Mouse (Mus musculus) liver (tissue): Measurements from ENCODE around the gene Dnmt3l.
"Not testable (repeated sequence)": the region's sequence is repeated elsewhere in the genome, so short reads cannot be mapped to it uniquely, and the experiment has no call there.

ENCODE experiments used
- DNase-seq: peaks from one replicate; pipeline ENCODE4 v3.0.0-alpha.2; 2020; ENCODE audit warnings: mixed read lengths

Gene Dnmt3l

DNA sequence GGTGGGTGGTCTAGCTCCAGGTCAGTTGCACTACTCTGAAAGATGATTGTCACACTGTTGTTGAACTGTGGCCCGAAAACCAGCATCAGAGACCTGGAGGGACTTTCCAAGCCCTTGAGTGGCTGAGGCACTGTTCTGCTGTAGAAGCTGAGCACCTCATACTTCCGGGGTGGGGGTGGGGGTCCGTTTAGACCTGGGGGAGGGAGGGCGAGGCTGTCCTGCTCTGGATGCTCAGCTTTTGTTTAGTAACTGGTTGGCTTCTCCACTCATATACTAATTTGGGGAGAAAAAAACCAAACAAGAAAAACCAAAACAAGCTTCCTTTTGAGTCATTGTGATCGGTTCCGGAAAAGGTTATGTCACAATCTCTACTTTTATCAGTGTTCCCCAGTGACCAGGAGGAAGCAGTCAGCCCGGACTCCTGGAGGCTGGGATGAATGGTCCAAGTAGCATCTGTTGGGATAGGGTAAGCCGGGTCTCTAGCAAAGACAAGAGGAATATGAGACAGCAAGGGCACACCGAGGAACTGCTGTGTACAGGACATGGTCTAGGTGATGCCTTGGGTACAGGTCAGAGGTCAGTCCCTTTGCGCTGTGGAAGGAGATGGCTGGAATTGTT is 44.8 kb downstream of the Dnmt3l start:
- no peak for DNase-seq

DNA sequence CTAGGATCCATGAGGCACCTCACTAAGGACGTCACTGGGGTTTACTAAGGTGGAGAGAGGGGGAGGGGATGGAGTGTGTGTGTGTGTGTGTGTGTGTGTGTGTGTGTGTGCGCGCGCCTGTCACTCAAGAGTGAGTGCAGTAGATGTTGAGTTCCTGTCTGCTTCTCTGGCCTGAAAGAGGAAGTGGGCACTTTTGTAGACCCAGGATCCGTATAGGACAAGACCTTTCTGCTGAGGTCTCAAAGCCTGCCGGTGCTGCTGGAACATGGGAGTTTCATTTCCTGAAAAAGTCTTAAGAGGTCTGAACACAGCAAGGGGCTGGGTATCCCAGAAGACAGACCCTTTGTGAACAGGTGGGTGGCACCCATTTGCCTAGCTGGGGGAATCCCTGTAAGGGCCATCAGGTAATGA is 45.4 kb downstream of the Dnmt3l start:
- DNase-seq, result no peak

DNA sequence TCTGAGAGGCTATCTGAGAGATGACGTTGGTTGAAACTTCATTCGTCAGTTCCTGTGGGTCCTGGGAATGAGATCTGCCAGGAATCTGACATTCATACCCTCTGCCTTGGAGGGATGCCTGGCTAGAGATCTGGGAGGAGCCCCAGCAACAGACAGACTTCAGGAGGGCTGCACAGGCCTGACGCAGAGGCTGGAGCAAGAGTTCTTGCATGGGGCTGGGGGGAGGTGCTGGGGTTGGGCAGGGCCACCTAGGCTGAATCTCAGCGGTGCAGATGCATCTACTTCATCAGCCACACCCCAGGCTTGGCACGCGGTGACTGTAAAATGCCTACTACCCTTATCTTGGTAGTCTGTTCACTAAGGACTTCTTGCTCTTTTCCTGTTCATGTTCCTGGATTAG is 48.5 kb downstream of the Dnmt3l start:
- no peak for DNase-seq

DNA sequence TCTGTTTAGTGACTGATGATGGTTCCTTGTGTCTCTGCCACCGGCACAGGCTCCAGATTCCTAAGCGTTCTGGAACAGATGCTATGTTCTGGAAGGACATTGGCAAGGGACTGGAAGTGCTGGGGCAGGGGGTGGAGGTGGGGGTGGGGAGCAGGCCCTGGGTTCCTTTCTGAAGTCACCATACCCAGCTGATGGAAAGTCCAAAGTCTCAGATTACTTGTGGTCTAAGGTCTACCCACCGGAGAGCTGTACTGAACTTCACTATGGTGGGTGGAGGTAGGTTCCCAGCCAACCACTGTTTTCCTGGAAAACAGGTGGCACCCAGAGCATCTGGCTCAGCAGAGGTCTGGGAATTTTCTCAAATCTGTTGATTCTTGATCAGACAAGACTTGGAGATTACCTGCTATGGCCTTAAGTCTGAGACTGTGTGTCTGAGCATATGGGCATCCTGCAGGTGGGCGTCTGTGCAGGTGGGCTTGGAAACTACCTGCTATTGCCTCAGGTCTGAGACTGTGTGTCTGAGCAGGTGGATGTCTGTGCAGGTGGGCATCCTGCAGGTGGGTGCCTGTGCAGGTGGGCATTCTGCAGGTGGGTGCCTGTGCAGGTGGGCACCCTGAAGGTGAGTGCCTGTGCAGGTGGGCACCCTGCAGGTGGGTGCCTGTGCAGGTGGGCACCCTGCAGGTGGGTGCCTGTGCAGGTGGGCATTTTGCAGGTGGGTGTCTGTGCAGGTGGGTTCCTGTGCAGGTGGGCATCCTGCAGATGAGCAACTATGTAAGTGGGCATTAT is 49.2 kb downstream of the Dnmt3l start:
- no peak for DNase-seq

DNA sequence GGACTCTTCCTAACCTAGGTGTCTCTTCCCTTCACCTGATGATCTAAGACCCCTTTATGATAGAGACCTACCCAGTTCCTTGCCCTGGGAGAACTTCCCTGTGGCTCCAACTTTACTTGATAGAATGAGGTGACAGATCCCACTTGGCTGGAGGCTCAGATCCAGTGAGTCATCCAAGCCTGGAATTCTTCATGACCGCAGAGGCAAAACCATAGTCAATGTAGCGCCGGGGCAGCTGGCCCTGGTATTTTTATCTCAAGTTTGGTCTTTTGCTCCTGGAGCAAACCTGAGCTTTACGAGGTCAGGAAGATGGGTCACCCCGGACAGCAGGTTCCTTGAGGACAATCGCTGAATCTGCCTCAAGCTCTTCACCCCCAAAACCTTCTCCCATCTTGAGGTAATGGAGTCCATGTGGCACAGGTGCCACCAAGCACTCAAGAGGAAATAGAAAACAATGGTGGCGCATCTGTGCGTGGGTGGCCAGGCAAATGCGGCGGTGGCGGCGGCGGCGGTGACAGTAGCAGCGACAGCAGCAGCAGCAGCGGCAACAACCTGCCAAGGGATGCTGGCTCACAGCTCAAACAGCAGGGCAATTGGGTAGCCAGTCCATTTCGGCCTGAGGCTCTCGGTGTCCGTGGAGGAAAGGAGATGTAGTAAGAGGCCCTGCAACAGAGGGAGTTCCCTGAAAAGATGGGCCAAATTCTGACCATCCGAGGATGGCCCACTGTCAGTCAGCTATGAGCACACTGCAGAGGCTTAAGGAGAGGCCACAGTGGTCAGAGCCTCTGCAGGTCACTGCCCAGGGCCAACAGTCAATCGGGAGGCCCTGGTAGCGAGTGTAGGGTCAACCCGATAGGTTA is 50.3 kb downstream of the Dnmt3l start:
- no peak for DNase-seq

DNA sequence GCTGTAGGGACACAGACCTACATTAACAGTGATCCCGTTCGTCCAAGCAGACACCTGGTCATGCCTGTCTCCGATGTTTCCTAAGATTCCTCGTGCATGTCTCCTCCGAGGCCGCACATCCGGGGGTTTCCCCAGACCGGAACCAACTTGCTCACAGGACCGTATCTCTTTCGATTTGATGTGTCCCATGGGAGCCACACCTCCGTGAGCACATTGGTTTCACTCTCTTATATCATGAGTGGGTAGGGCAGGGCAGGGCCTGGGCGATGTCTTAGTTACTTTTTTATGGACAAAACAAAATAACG is 50.9 kb downstream of the Dnmt3l start:
- no peak for DNase-seq

DNA sequence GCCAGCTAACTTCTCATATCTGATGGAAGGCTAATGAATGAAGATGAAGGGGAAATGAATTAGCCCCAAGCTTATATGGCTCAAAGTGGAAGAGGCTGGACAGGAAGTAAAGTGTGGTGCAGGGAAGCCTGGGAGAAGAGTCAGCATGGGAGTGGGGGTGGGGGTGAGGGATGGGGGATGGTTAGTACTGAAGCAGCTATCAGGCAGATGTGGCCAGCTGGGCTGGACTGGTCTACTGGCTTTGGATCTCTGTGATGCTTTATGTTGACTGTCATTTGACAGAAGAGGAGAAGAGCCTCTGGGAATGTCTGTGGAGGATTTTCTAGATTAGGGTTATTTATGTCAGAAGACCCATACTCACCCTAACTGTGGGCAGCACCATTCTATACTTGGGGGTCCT is 53.5 kb downstream of the Dnmt3l start:
- DNase-seq, result no peak

DNA sequence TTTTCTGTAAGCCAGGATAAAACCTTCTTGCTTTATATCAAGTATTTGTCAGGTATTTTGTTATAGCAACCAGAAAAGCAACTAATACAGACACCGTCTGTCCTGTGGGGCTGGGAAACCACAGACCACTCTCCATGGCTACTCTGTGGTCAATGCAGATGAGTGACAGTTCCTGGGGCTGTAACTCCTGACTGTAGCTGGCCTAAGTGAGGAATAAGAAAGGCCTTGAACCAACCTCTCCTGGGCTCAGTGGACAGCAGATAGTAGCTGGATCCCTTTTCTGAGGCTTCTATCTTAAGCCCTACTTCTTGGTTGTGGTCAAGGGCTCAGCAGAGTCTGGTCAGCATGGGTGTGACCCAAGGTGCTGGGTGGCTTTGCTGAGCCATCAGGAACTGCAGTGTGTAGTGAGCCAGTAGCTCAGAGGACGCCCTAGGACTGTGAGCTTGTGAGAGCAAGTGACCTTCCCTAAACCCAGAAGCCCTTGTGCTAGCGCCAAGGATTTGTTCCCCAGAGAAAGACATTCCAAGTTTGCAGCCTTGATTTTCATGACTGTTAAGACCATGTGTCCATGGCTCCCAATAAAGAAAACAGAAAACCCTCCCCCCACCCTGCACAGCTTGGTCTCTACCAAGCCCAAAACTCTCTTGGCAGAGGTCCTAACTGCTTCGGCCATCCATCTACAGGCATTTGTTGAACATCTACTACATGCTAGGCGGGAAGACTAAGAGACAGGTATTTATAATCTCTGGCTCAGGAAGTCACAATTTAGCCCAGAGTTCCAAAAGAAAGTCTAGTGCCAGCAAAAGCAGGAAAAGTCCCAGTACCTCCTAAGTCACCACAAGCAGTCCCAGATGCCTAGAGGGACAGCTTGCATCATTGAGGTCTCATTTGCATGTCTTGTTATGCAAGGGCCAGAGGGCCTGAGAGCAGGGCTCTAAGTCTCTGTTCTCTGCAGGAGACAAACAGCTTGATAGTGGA is 54.5 kb downstream of the Dnmt3l start:
- DNase-seq, result no peak

DNA sequence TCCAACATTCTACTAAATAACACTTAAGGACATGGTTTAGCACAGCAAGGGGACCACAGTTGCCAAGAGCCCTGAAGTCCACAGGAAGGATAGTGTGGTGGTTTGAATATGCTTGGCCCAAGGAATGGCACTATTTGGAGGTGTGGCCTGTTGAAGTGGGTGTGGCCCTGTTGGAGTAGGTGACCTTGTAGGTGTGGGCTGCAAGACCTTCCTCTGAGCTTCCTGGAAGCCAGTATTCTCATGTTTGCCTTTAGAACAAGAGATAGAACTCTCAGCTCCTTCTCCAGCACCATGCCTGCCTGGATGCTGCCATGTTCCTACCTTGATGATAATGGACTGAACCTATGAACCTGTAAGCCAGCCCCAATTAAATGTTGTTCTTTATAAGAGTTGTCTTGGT is 58.1 kb downstream of the Dnmt3l start:
- DNase-seq, result not testable (repeated sequence)

DNA sequence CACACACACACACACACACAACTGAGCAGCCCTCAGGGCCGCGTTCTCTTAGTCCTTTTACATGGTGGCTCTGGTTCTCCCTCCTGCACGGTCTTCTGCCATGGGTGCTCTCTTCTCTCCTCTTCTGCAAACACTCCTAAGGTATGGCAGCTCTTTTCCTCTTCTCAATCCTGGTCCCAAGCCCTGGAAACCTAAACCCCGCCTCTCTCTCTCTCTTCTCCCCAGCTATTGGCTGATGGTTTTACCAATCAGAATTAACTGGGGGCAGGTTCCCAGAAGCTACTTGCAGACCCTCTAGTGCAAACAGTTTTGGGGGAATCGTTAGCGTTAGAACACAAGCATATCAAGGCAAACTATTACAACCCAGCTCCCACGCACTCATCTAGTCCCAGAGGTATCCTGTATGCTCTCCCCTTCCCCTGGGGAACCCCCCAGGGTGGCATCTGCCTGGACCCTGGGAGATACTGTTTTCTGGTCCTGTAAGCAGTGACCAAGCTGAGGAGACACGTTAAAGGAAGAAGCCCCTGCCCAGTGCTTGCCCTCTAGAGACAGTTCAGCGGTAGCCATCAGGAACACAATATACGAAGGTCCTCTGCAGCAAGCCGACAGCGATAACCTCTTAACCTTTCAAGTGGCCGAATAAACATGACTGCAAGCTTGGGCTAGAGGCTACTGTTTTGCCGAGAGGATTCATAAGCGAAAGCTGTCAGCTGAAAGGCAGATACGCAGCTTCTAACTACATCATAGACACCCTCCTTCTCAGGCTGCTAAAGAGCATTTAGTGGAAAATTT is 59.4 kb downstream of the Dnmt3l start:
- no peak for DNase-seq

DNA sequence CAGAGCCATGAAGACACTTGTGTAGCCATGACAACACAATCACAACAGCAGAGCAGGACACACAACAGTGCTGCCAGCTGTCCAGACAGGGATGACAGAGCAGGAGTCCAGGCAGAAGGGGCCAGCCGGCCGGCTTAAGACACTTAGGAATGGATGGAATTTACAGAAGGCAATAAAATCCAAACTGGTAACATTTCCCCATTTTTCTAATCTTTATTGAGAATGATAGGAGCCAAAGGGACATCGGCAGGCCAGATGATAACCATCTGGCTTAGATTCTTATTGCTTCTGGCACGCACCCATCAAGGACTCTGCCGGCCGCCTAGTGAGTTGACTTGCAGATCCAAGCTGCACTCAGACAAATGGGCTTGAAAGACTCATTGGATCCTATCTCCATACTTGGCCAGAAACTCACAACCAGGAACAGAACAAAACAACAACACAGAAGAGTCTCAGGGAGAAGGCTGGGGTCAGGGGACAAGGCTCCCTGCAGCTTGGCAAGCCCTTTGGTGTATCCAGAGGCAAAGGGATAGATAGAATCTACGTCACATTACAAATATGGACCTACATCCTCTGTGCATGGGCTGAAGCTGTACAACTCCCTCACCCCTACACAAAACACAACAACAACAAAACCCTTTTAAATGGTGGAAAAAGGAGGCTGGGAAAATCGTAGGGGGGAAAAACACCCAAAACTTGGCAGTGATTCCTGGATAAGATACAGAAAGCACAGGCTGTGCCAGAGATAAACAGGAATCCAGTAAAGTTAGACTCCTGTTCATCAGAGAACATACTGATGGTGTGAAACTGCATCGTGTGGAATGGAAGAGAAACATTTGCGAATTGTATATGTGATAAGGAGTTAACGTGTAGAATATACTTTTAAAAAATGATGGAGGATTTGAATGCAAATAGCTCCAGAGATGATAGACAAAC is 63.1 kb downstream of the Dnmt3l start:
- no peak for DNase-seq

DNA sequence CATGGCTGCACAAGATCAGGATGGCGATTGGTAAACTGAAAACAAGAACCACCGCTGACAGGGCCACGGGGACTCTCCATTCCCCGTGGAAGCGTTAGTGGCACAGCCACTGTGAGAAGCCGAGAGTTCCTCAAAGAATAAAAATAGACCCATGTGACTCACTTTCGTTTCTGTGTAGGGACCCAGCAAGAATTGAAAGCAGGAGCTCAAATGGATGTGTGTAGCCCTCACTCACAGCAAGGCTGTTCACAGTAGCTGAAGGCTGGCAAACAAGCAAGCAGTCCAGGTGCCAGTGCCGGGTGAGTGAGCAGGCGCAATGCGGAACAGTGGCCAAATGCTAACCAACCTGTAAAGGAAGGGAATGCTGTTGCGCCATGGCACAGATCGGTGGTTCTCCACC is 63.8 kb downstream of the Dnmt3l start:
- no peak for DNase-seq
